Mouse (Mus musculus) sigmoid colon, adult 10 weeks (tissue): Measurements from ENCODE around the gene Ppp1r9a. TPM values are rescaled to one million over a fixed set of nuclear protein-coding genes. Genes with fewer than 3 reads are reported as not detected.

Experiments
- polyA plus RNA-seq: library from polyadenylated mRNA; stranded (reverse); fragments of 350-450 nt; fragmentation: Illumina TruSeq; extraction: RNeasy Lipid Tissue Mini Kit (QIAGEN cat#74804); gene quantifications from one replicate; pipeline ENCODE4 v1.2.3, GENCODE M21; 2014; ENCODE audit warnings: low read depth, low replicate concordance

The Ppp1r9a gene
- polyA plus RNA-seq: 30.5 TPM

GRCm38 (mm10) chr6:4902674-4903324 is at the start of gene Ppp1r9a:
Gene Ppp1r9a, plus strand, starts transcription at chr6:4902917.

GRCm38 (mm10) chr6:5193693-5194092 is 291.0 kb downstream of the Ppp1r9a start, which contains the start of gene Pon1:
Gene Pon1, minus strand, starts transcription at chr6:5193946.

Other genes starting within 250 kb of the Ppp1r9a start
- gene Sgce, start 155.7 kb upstream of the Ppp1r9a start, polyA plus RNA-seq: 34.0 TPM
- gene Peg10, start 155.6 kb upstream of the Ppp1r9a start, polyA plus RNA-seq: 2.6 TPM